Mouse (Mus musculus) left cerebral cortex, postnatal 4 days (tissue): ENCODE results near the gene Mylk3. TPM values are rescaled to one million over a fixed set of nuclear protein-coding genes. Genes with fewer than 3 reads are reported as not detected.

Experiments used
- DNase-seq: peaks from one replicate; pipeline ENCODE4 v3.0.0-alpha.2; 2022
- intact Hi-C: fragments of 180-260 bp; cut with DNase I; formaldehyde crosslinking; loops from one replicate; pipeline ENCODE4 v1.15.1; 2025
- total RNA-seq, 2 experiments: library from RNA; stranded (reverse); gene quantifications; 2 replicates each; pipeline ENCODE4 v1.2.3; 2021

Mylk3 gene
- total RNA-seq, 2 experiments from 2014 or later, result 0.12 to 0.20 TPM

GRCm38 (mm10) chr8:85391438-85391837, 5.3 kb upstream of the Mylk3 start:
- no peak for DNase-seq
- intact Hi-C loops, result no loop called here

GRCm38 (mm10) chr8:85381926-85382325, 4.2 kb downstream of the Mylk3 start:
- intact Hi-C loops, result no loop called here
- no peak for DNase-seq

- intact Hi-C loops, result no loop called here
- no peak for DNase-seq
Measured at GRCm38 (mm10) chr8:85380824-85381209, 5.3 kb downstream of the Mylk3 start.

- intact Hi-C loops, result no loop called here
- no peak for DNase-seq
Measured at GRCm38 (mm10) chr8:85380123-85380823, 5.9 kb downstream of the Mylk3 start.

- no peak for DNase-seq
- intact Hi-C loops, result no loop called here
Measured at GRCm38 (mm10) chr8:85379142-85379781, 6.9 kb downstream of the Mylk3 start.

- DNase-seq, result no peak
- intact Hi-C loops, result no loop called here
Measured at GRCm38 (mm10) chr8:85376516-85376915, 9.6 kb downstream of the Mylk3 start.

GRCm38 (mm10) chr8:85374286-85374685, 11.9 kb downstream of the Mylk3 start:
- intact Hi-C loops, result no loop called here
- no peak for DNase-seq

- intact Hi-C loops, result no loop called here
- DNase-seq, result no peak
Measured at GRCm38 (mm10) chr8:85373435-85374039, 12.6 kb downstream of the Mylk3 start.

GRCm38 (mm10) chr8:85372465-85372839, 13.7 kb downstream of the Mylk3 start:
- no peak for DNase-seq
- intact Hi-C loops, result no loop called here

- intact Hi-C loops, result no loop called here
- DNase-seq, result no peak
Measured at GRCm38 (mm10) chr8:85371736-85372464, 14.2 kb downstream of the Mylk3 start.

GRCm38 (mm10) chr8:85365176-85365575, 21.0 kb downstream of the Mylk3 start:
- DNase-seq, result no peak
- intact Hi-C loops, result no loop called here

- no peak for DNase-seq
- intact Hi-C loops, result no loop called here
Measured at GRCm38 (mm10) chr8:85364628-85365027, 21.5 kb downstream of the Mylk3 start.

GRCm38 (mm10) chr8:85363406-85363805, 22.7 kb downstream of the Mylk3 start:
- intact Hi-C loops, result no loop called here
- no peak for DNase-seq

- intact Hi-C loops, result no loop called here
- DNase-seq, result no peak
Measured at GRCm38 (mm10) chr8:85362211-85362610, 23.9 kb downstream of the Mylk3 start.

- DNase-seq, result no peak
- intact Hi-C loops, result no loop called here
Measured at GRCm38 (mm10) chr8:85353287-85353686, 32.9 kb downstream of the Mylk3 start.

- intact Hi-C loops, result no loop called here
- DNase-seq, result peak; percentile 14
Measured at GRCm38 (mm10) chr8:85339871-85340573, 46.1 kb downstream of the Mylk3 start.

- intact Hi-C loops, result no loop called here
- DNase-seq, result no peak
Measured at GRCm38 (mm10) chr8:85337681-85338080, 48.5 kb downstream of the Mylk3 start.

- DNase-seq, result no peak
- intact Hi-C loops, result no loop called here
Measured at GRCm38 (mm10) chr8:85336211-85336933, 49.8 kb downstream of the Mylk3 start.

- no peak for DNase-seq
- intact Hi-C loops, result no loop called here
Measured at GRCm38 (mm10) chr8:85335105-85335504, 51.0 kb downstream of the Mylk3 start.

- intact Hi-C loops, result no loop called here
- DNase-seq, result no peak
Measured at GRCm38 (mm10) chr8:85329506-85329905, 56.6 kb downstream of the Mylk3 start.
